Mouse (Mus musculus): ENCODE data around the gene Lcp1. TPM values are rescaled to one million over a fixed set of nuclear protein-coding genes. Genes with fewer than 3 reads are reported as not detected.

The Lcp1 gene
- polyA plus RNA-seq, 1 experiment from 2014 or later = 22.3 TPM

- Histone ChIP-seq H3K4me3 (ENCODE audit: low read length) (no peak overlapping the region), H3K4me2 (replicated peaks; ENCODE audit: low read depth, low read length) (no peak overlapping the region), H3K36me3 (ENCODE audit: control insufficient read depth, insufficient read depth, low read length) (no peaks in the 10 kb centered on the region), H3K27ac (ENCODE audit: low read depth, low read length) (no peak overlapping the region), H3K9me3 (ENCODE audit: control insufficient read depth, low read length) (no peaks in the 10 kb centered on the region), H3K9ac (ENCODE audit: low read depth, low read length) (no peak overlapping the region), H3K27me3 (ENCODE audit: control insufficient read depth, insufficient read depth, low read length) (no peaks in the 10 kb centered on the region), H3K4me1 (ENCODE audit: control insufficient read depth, insufficient read depth, low read length) (no peaks in the 10 kb centered on the region)
- WGBS = 47% methylated on average over 9 of the region's 9 CpGs
- ATAC-seq (ENCODE audit: low FRiP score, low TSS enrichment) = no peak
These were observed 105.2 kb downstream of the Lcp1 start for GRCm38 (mm10) chr14:75235955-75236635.

- H3K9ac ChIP-seq (ENCODE audit: low read depth, low read length) = no peak overlapping the region
- no peaks in the 10 kb centered on the region for H3K4me1 ChIP-seq (ENCODE audit: control insufficient read depth, insufficient read depth, low read length)
- H3K4me3 ChIP-seq (ENCODE audit: low read length) = no peak overlapping the region
- H3K36me3 ChIP-seq (ENCODE audit: control insufficient read depth, insufficient read depth, low read length) = no peaks in the 10 kb centered on the region
- no peak overlapping the region; the same call in 1 of the 2 replicates for H3K27ac ChIP-seq (ENCODE audit: low read depth, low read length)
- 81% methylated on average over 4 of the region's 4 CpGs for WGBS
- no peaks in the 10 kb centered on the region for H3K9me3 ChIP-seq (ENCODE audit: control insufficient read depth, low read length)
- ATAC-seq (ENCODE audit: low FRiP score, low TSS enrichment) = no peak
- H3K4me2 ChIP-seq (replicated peaks; ENCODE audit: low read depth, low read length) = no peak overlapping the region
- no peaks in the 10 kb centered on the region for H3K27me3 ChIP-seq (ENCODE audit: control insufficient read depth, insufficient read depth, low read length)
These were observed 105.7 kb downstream of the Lcp1 start for GRCm38 (mm10) chr14:75236636-75237003.

GRCm38 (mm10) chr14:75237096-75237495 lies 106.2 kb downstream of the Lcp1 start:
- Histone ChIP-seq H3K4me1 (ENCODE audit: control insufficient read depth, insufficient read depth, low read length) (no peaks in the 10 kb centered on the region), H3K4me3 (ENCODE audit: low read length) (no peak overlapping the region), H3K4me2 (replicated peaks; ENCODE audit: low read depth, low read length) (no peak overlapping the region), H3K9me3 (ENCODE audit: control insufficient read depth, low read length) (no peaks in the 10 kb centered on the region), H3K36me3 (ENCODE audit: control insufficient read depth, insufficient read depth, low read length) (no peaks in the 10 kb centered on the region), H3K27ac (ENCODE audit: low read depth, low read length) (0 out of 2 replicates have a peak overlapping the region, but pooled peaks have one; percentile 42), H3K27me3 (ENCODE audit: control insufficient read depth, insufficient read depth, low read length) (no peaks in the 10 kb centered on the region), H3K9ac (ENCODE audit: low read depth, low read length) (no peak overlapping the region)
- 86% methylated on average over 8 of the region's 8 CpGs for WGBS
- no peak for ATAC-seq (ENCODE audit: low FRiP score, low TSS enrichment)

GRCm38 (mm10) chr14:75238054-75238692 lies 107.3 kb downstream of the Lcp1 start:
- H3K4me2 ChIP-seq (replicated peaks; ENCODE audit: low read depth, low read length) = no peak overlapping the region
- no peak overlapping the region for H3K9ac ChIP-seq (ENCODE audit: low read depth, low read length)
- WGBS = 88% methylated on average over 6 of the region's 6 CpGs
- H3K27me3 ChIP-seq (ENCODE audit: control insufficient read depth, insufficient read depth, low read length) = no peaks in the 10 kb centered on the region
- no peaks in the 10 kb centered on the region for H3K9me3 ChIP-seq (ENCODE audit: control insufficient read depth, low read length)
- no peak overlapping the region for H3K4me3 ChIP-seq (ENCODE audit: low read length)
- ATAC-seq (ENCODE audit: low FRiP score, low TSS enrichment) = no peak
- H3K36me3 ChIP-seq (ENCODE audit: control insufficient read depth, insufficient read depth, low read length) = no peaks in the 10 kb centered on the region
- no peaks in the 10 kb centered on the region for H3K4me1 ChIP-seq (ENCODE audit: control insufficient read depth, insufficient read depth, low read length)
- no peak overlapping the region for H3K27ac ChIP-seq (ENCODE audit: low read depth, low read length)

- 0 out of 2 replicates have a peak within 1 kb of the TSS, but pooled peaks have one; percentile 24 for H3K27ac ChIP-seq (ENCODE audit: low read depth, low read length)
- WGBS = 54% methylated on average over 5 of the region's 5 CpGs
- no peak for ATAC-seq (ENCODE audit: low FRiP score, low TSS enrichment)
- no peaks in the 10 kb centered on the region for H3K9me3 ChIP-seq (ENCODE audit: control insufficient read depth, low read length)
- no peaks in the 10 kb centered on the region for H3K36me3 ChIP-seq (ENCODE audit: control insufficient read depth, insufficient read depth, low read length)
- no peaks in the 10 kb centered on the region for H3K27me3 ChIP-seq (ENCODE audit: control insufficient read depth, insufficient read depth, low read length)
- H3K4me2 ChIP-seq (replicated peaks; ENCODE audit: low read depth, low read length) = no peak within 1 kb of the TSS
- no peaks in the 10 kb centered on the region for H3K4me1 ChIP-seq (ENCODE audit: control insufficient read depth, insufficient read depth, low read length)
- no peak within 1 kb of the TSS for H3K9ac ChIP-seq (ENCODE audit: low read depth, low read length)
- no peak within 1 kb of the TSS for H3K4me3 ChIP-seq (ENCODE audit: low read length)
These were observed 111.2 kb downstream of the Lcp1 start, which contains the start of gene Cpb2 for GRCm38 (mm10) chr14:75242087-75242486. Gene Cpb2 (plus strand): TSS chr14:75242287.

- Histone ChIP-seq H3K4me1 (ENCODE audit: control insufficient read depth, insufficient read depth, low read length) (no peaks in the 10 kb centered on the region), H3K4me2 (replicated peaks; ENCODE audit: low read depth, low read length) (no peak overlapping the region), H3K27me3 (ENCODE audit: control insufficient read depth, insufficient read depth, low read length) (no peaks in the 10 kb centered on the region), H3K9me3 (ENCODE audit: control insufficient read depth, low read length) (no peaks in the 10 kb centered on the region), H3K27ac (ENCODE audit: low read depth, low read length) (no peak overlapping the region), H3K4me3 (ENCODE audit: low read length) (no peak overlapping the region), H3K36me3 (ENCODE audit: control insufficient read depth, insufficient read depth, low read length) (no peaks in the 10 kb centered on the region), H3K9ac (ENCODE audit: low read depth, low read length) (no peak overlapping the region)
- 79% methylated on average over 11 of the region's 11 CpGs for WGBS
- no peak for ATAC-seq (ENCODE audit: low FRiP score, low TSS enrichment)
These were observed 115.4 kb downstream of the Lcp1 start for GRCm38 (mm10) chr14:75246024-75247000.

GRCm38 (mm10) chr14:75250432-75250831 lies 119.5 kb downstream of the Lcp1 start:
- no peak for ATAC-seq (ENCODE audit: low FRiP score, low TSS enrichment)
- Histone ChIP-seq H3K27me3 (ENCODE audit: control insufficient read depth, insufficient read depth, low read length) (no peaks in the 10 kb centered on the region), H3K9ac (ENCODE audit: low read depth, low read length) (no peak overlapping the region), H3K36me3 (ENCODE audit: control insufficient read depth, insufficient read depth, low read length) (no peaks in the 10 kb centered on the region), H3K4me2 (replicated peaks; ENCODE audit: low read depth, low read length) (no peak overlapping the region), H3K4me3 (ENCODE audit: low read length) (no peak overlapping the region), H3K27ac (ENCODE audit: low read depth, low read length) (no peak overlapping the region), H3K4me1 (ENCODE audit: control insufficient read depth, insufficient read depth, low read length) (no peaks in the 10 kb centered on the region), H3K9me3 (ENCODE audit: control insufficient read depth, low read length) (no peaks in the 10 kb centered on the region)
- 85% methylated on average over 3 of the region's 3 CpGs for WGBS

GRCm38 (mm10) chr14:75256521-75256920 lies 125.6 kb downstream of the Lcp1 start:
- H3K4me1 ChIP-seq (ENCODE audit: control insufficient read depth, insufficient read depth, low read length) = no peaks in the 10 kb centered on the region
- H3K4me3 ChIP-seq (ENCODE audit: low read length) = no peak overlapping the region
- H3K36me3 ChIP-seq (ENCODE audit: control insufficient read depth, insufficient read depth, low read length) = no peaks in the 10 kb centered on the region
- 45% methylated on average over 5 of the region's 5 CpGs for WGBS
- no peaks in the 10 kb centered on the region for H3K9me3 ChIP-seq (ENCODE audit: control insufficient read depth, low read length)
- ATAC-seq (ENCODE audit: low FRiP score, low TSS enrichment) = no peak
- no peak overlapping the region for H3K4me2 ChIP-seq (replicated peaks; ENCODE audit: low read depth, low read length)
- H3K9ac ChIP-seq (ENCODE audit: low read depth, low read length) = no peak overlapping the region
- no peaks in the 10 kb centered on the region; the same call in 1 of the 2 replicates for H3K27me3 ChIP-seq (ENCODE audit: control insufficient read depth, insufficient read depth, low read length)
- no peak overlapping the region for H3K27ac ChIP-seq (ENCODE audit: low read depth, low read length)

Measured in kidney, embryonic 14.5 days (tissue).